Mouse (Mus musculus) heart, embryonic 14.5 days (tissue): ENCODE measurements around the gene Col5a2. TPM values are rescaled to one million over a fixed set of nuclear protein-coding genes. Genes with fewer than 3 reads are reported as not detected.

Experiments
- ATAC-seq: fragments of 200-750 bp; cut with Nextera tagmentation; 2 replicates; pipeline ENCODE4 v1.8.0; 2017; ENCODE audit warnings: low read depth, moderate TSS enrichment; ENCODE audit not compliant: insufficient number of reproducible peaks, insufficient read depth, low FRiP score
- H3K27ac ChIP-seq, 2 experiments: fragments of 200-500 bp in 1 of 2; fragments of 300-500 bp in 1 of 2; sonication (generic) in 1 of 2; replicated peaks in 1 of 2; 2 replicates each; pipeline ENCODE4 v1.5.1; 2012 to 2014; ENCODE audit warnings: low read depth in 2 of 2, low read length in 2 of 2, control low read depth in 1 of 2, mild to moderate bottlenecking in 1 of 2, mixed read lengths in 1 of 2; ENCODE audit not compliant: control insufficient read depth in 1 of 2, insufficient read depth in 1 of 2
- H3K27me3 ChIP-seq: fragments of 300-500 bp; sonication (generic); 2 replicates; pipeline ENCODE4 v1.6.1; 2014; ENCODE audit warnings: mild to moderate bottlenecking, low read length, control low read depth; ENCODE audit not compliant: control insufficient read depth, insufficient read depth
- H3K36me3 ChIP-seq: fragments of 300-500 bp; sonication (generic); 2 replicates; pipeline ENCODE4 v1.6.1; 2014; ENCODE audit warnings: mild to moderate bottlenecking, control low read depth, low read length, mixed read lengths; ENCODE audit not compliant: control insufficient read depth, insufficient read depth
- H3K4me1 ChIP-seq, 2 experiments: fragments of 200-500 bp in 1 of 2; fragments of 300-500 bp in 1 of 2; sonication (generic) in 1 of 2; 2 replicates each; pipeline ENCODE4 v1.6.1; 2012 to 2014; ENCODE audit warnings: low read length in 2 of 2, control low read depth in 1 of 2, mixed read lengths in 1 of 2; ENCODE audit not compliant: control insufficient read depth in 2 of 2, insufficient read depth in 2 of 2
- H3K4me2 ChIP-seq: fragments of 300-500 bp; sonication (generic); 2 replicates; pipeline ENCODE4 v1.6.1; 2014; ENCODE audit warnings: mild to moderate bottlenecking, low read length
- H3K4me3 ChIP-seq, 2 experiments: fragments of 200-500 bp in 1 of 2; fragments of 300-500 bp in 1 of 2; sonication (generic) in 1 of 2; 2 replicates each; pipeline ENCODE4 v1.5.1; 2012 to 2014; ENCODE audit warnings: low read length in 2 of 2, mild to moderate bottlenecking in 2 of 2, control low read depth in 1 of 2, low read depth in 1 of 2, moderate library complexity in 1 of 2; ENCODE audit not compliant: control insufficient read depth in 1 of 2, insufficient read depth in 1 of 2
- H3K9ac ChIP-seq: fragments of 300-500 bp; sonication (generic); 2 replicates; pipeline ENCODE4 v1.6.1; 2014; ENCODE audit warnings: mild to moderate bottlenecking, low read length
- H3K9me3 ChIP-seq: fragments of 300-500 bp; sonication (generic); 2 replicates; pipeline ENCODE4 v1.6.1; 2016; ENCODE audit warnings: low read length, control low read depth; ENCODE audit not compliant: control insufficient read depth
- WGBS: fragments of 180-500 bp; shearing (Covaris S2); extraction: QIAGEN DNeasy Blood & Tissue Kit; methylation state at CpG from one replicate; pipeline ENCODE4 v1.1.7; 2014; 5-methylcytosine and 5-hydroxymethylcytosine counted together
- polyA plus RNA-seq: library from polyadenylated mRNA; unstranded; fragments of >200 nt; fragmentation: Nextera tagmentation; extraction: Ambion mirVana; gene quantifications from 2 replicates; pipeline ENCODE4 v1.2.1, GENCODE M21; 2014

Col5a2 gene
- polyA plus RNA-seq, 1 experiment from 2014 or later = 55.7 TPM

DNA sequence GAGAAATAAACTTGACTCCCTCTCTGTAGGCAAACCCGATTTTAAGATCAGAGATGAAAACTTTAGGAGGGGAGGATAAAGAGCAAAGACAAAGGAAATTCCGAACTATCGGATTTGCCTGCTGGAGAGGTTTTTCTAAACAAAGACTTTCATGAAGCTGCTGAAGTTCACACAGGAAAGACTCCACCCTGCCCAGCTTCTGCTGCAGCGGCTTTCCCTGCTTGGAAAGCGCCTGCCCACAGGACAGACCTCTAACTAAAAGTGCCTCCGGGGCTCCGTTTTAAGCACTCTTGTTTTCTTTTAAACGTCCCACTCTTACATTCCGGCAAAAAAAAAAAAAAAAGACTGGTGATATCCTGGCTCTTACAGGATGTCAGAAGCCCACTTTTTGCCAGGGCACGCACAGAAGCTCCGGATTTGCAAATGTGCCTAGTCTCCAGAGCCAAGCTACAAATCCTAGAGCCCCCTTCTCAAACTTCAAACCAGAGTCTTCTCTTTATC lies 791 bp downstream of the Col5a2 start:
- peak overlapping the region; percentile 70 for H3K4me2 ChIP-seq
- H3K27ac ChIP-seq = peak overlapping the region; percentile 92 to 94
- peak overlapping the region; percentile 62 to 66 for H3K4me3 ChIP-seq
- H3K9me3 ChIP-seq = no peaks in the 10 kb centered on the region
- peak overlapping the region; percentile 82 for H3K9ac ChIP-seq
- H3K36me3 ChIP-seq = no peaks in the 10 kb centered on the region
- H3K27me3 ChIP-seq = no peaks in the 10 kb centered on the region
- 5% methylated on average over 11 of the region's 11 CpGs for WGBS
- peaks cover 0 to 5% of the 10 kb centered on the region in 2 experiments; a peak in 1 of 4 replicates for H3K4me1 ChIP-seq
- ATAC-seq = 0 out of 2 replicates have a peak, but pooled peaks have one; percentile 73

- Histone ChIP-seq H3K4me3 (peak overlapping the region; percentile 31 to 62; a peak in 3 of 4 replicates), H3K36me3 (no peaks in the 10 kb centered on the region), H3K4me1 (peaks cover 0 to 5% of the 10 kb centered on the region in 2 experiments; a peak in 1 of 4 replicates), H3K27me3 (no peaks in the 10 kb centered on the region), H3K9me3 (no peaks in the 10 kb centered on the region), H3K27ac (peak overlapping the region in 1 of 2 experiments; percentile 92; a peak in 1 of 4 replicates), H3K9ac (peak overlapping the region; percentile 82), H3K4me2 (peak overlapping the region; percentile 70)
- 39% methylated on average over 6 of the region's 6 CpGs for WGBS
- no peak for ATAC-seq
Observed at GRCm38 (mm10) chr1:45501437-45501836, 1.6 kb downstream of the Col5a2 start.

GRCm38 (mm10) chr1:45500456-45500855 lies 2.6 kb downstream of the Col5a2 start:
- H3K9me3 ChIP-seq = no peaks in the 10 kb centered on the region
- no peak for ATAC-seq
- H3K27me3 ChIP-seq = no peaks in the 10 kb centered on the region
- no peak overlapping the region for H3K9ac ChIP-seq
- H3K4me1 ChIP-seq = peaks cover 0 to 5% of the 10 kb centered on the region in 2 experiments; a peak in 1 of 4 replicates
- H3K4me2 ChIP-seq = peak overlapping the region; percentile 70
- WGBS = 79% methylated on average over 6 of the region's 6 CpGs
- H3K36me3 ChIP-seq = no peaks in the 10 kb centered on the region
- H3K27ac ChIP-seq = no peak overlapping the region
- peak overlapping the region in 1 of 2 experiments; percentile 62; a peak in 1 of 4 replicates for H3K4me3 ChIP-seq

- Histone ChIP-seq H3K4me2 (no peak overlapping the region), H3K27me3 (no peaks in the 10 kb centered on the region), H3K4me3 (no peak overlapping the region), H3K9me3 (0 out of 2 replicates have a peak, but pooled peaks cover 2% of the 10 kb centered on the region), H3K9ac (no peak overlapping the region), H3K36me3 (0 out of 2 replicates have a peak, but pooled peaks cover 3% of the 10 kb centered on the region), H3K27ac (no peak overlapping the region), H3K4me1 (no peaks in the 10 kb centered on the region)
- no peak for ATAC-seq
- 75% methylated on average over 2 of the region's 2 CpGs for WGBS
Observed at GRCm38 (mm10) chr1:45495025-45495424, 8.1 kb downstream of the Col5a2 start.

DNA sequence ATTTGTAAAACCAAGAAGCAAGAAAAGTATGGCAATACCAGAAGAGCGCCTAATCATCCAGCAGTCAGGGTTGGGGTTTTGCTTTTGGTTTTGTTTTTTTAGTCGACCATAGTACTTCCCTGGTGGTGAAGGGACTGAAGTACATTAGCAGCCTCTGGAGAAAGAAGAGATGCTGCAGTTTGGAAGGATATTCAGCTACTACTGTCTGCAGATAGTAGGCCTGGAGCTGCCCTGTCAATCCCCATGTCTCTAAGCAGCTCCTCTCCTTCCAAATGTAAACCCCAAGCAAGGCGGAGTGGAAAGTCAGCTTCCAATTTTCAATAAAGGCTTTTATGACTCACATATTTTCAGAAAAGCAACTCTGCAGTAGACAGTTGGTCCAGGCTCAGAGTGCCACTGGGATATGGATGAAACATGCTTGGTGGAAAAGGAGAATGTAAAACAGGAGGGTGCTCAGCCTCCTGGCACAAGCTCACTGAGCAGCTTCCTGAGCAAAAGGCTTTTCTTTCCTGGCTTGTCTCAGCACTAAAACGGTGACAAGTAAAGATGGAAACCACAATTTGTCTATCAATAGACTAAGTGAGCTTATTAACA lies 10.9 kb downstream of the Col5a2 start:
- Histone ChIP-seq H3K9ac (no peak overlapping the region), H3K27me3 (no peaks in the 10 kb centered on the region), H3K4me3 (no peak overlapping the region), H3K9me3 (0 out of 2 replicates have a peak, but pooled peaks cover 2% of the 10 kb centered on the region), H3K27ac (no peak overlapping the region), H3K4me2 (no peak overlapping the region), H3K36me3 (0 out of 2 replicates have a peak, but pooled peaks cover 3% of the 10 kb centered on the region), H3K4me1 (no peaks in the 10 kb centered on the region)
- WGBS = 75% methylated on average over 4 of the region's 4 CpGs
- no peak for ATAC-seq

- H3K4me3 ChIP-seq = no peak overlapping the region
- WGBS = 79% methylated on average over 1 of the region's 1 CpGs
- no peak overlapping the region for H3K4me2 ChIP-seq
- no peaks in the 10 kb centered on the region for H3K4me1 ChIP-seq
- H3K9me3 ChIP-seq = 0 out of 2 replicates have a peak, but pooled peaks cover 2% of the 10 kb centered on the region
- H3K36me3 ChIP-seq = 0 out of 2 replicates have a peak, but pooled peaks cover 3% of the 10 kb centered on the region
- no peak overlapping the region for H3K27ac ChIP-seq
- no peaks in the 10 kb centered on the region for H3K27me3 ChIP-seq
- ATAC-seq = no peak
- H3K9ac ChIP-seq = no peak overlapping the region
Observed at GRCm38 (mm10) chr1:45490451-45490850, 12.6 kb downstream of the Col5a2 start.

GRCm38 (mm10) chr1:45488291-45488690 lies 14.8 kb downstream of the Col5a2 start:
- Histone ChIP-seq H3K9me3 (no peaks in the 10 kb centered on the region), H3K27me3 (no peaks in the 10 kb centered on the region), H3K9ac (no peak overlapping the region), H3K27ac (no peak overlapping the region), H3K4me1 (no peaks in the 10 kb centered on the region), H3K4me2 (no peak overlapping the region), H3K4me3 (no peak overlapping the region), H3K36me3 (no peaks in the 10 kb centered on the region)
- ATAC-seq = no peak
- 67% methylated on average over 1 of the region's 1 CpGs for WGBS
